Mouse (Mus musculus) kidney, postnatal 0 days (tissue): ENCODE data around the gene Slco1c1. TPM values are rescaled to one million over a fixed set of nuclear protein-coding genes. Genes with fewer than 3 reads are reported as not detected.

Experiments
- ATAC-seq: fragments of 200-750 bp; cut with Nextera tagmentation; replicated peaks from 2 replicates; pipeline ENCODE4 v1.8.0; 2017; ENCODE audit warnings: low read depth, moderate number of reproducible peaks, moderate TSS enrichment, moderate library complexity; ENCODE audit not compliant: low FRiP score
- DNase-seq: peaks from one replicate; pipeline ENCODE4 v3.0.0-alpha.2; 2016; ENCODE audit warnings: low spot score
- H3K27ac ChIP-seq: fragments of 300-500 bp; sonication (generic); 2 replicates; pipeline ENCODE4 v1.5.1; 2014; ENCODE audit warnings: mild to moderate bottlenecking
- H3K27me3 ChIP-seq: fragments of 300-500 bp; sonication (generic); 2 replicates; pipeline ENCODE4 v1.6.1; 2014; ENCODE audit warnings: low read length, mixed read lengths; ENCODE audit not compliant: insufficient read depth
- H3K36me3 ChIP-seq: fragments of 300-500 bp; sonication (generic); 2 replicates; pipeline ENCODE4 v1.6.1; 2014; ENCODE audit warnings: low read length, mixed read lengths; ENCODE audit not compliant: insufficient read depth
- H3K4me1 ChIP-seq: fragments of 300-500 bp; sonication (generic); replicated peaks from 2 replicates; pipeline ENCODE4 v1.6.1; 2014; ENCODE audit warnings: antibody characterized with exemption, low read length, mixed read lengths; ENCODE audit not compliant: insufficient read depth
- H3K4me2 ChIP-seq: fragments of 300-500 bp; sonication (generic); 2 replicates; pipeline ENCODE4 v1.6.1; 2014; ENCODE audit warnings: mild to moderate bottlenecking, low read length, moderate library complexity, mixed read lengths
- H3K4me3 ChIP-seq: fragments of 300-500 bp; sonication (generic); replicated peaks from 2 replicates; pipeline ENCODE4 v1.5.1; 2014; ENCODE audit warnings: low read depth, low read length
- H3K9ac ChIP-seq: fragments of 300-500 bp; sonication (generic); 2 replicates; pipeline ENCODE4 v1.6.1; 2014; ENCODE audit warnings: low read depth, low read length
- H3K9me3 ChIP-seq: fragments of 300-500 bp; sonication (generic); replicated peaks from 2 replicates; pipeline ENCODE4 v1.6.1; 2016; ENCODE audit warnings: low read length, inconsistent platforms, mixed read lengths
- CTCF ChIP-seq: IDR thresholded peaks from 2 replicates; pipeline ENCODE4 v1.5.1; 2016; ENCODE audit warnings: antibody characterized with exemption, low read depth, mild to moderate bottlenecking, moderate library complexity
- WGBS: fragments of 180-500 bp; shearing (Covaris S2); extraction: QIAGEN DNeasy Blood & Tissue Kit; methylation state at CpG from one replicate; pipeline ENCODE4 v1.1.7; 2014; 5-methylcytosine and 5-hydroxymethylcytosine counted together
- polyA plus RNA-seq: library from polyadenylated mRNA; unstranded; fragments of >200 nt; fragmentation: Nextera tagmentation; extraction: Ambion mirVana; gene quantifications from 2 replicates; pipeline ENCODE4 v1.2.1, GENCODE M21; 2015

The Slco1c1 gene
- polyA plus RNA-seq: 0.05 and 0.13 TPM in 2 replicates

- Histone ChIP-seq H3K9me3 (no peaks in the 10 kb centered on the region), H3K4me2 (no peak within 1 kb of the TSS), H3K36me3 (no peaks in the 10 kb centered on the region), H3K27me3 (no peaks in the 10 kb centered on the region), H3K4me3 (no peak within 1 kb of the TSS), H3K9ac (no peak within 1 kb of the TSS), H3K4me1 (no peaks in the 10 kb centered on the region), H3K27ac (no peak within 1 kb of the TSS)
- TF ChIP-seq CTCF: no peak
- ATAC-seq: no peak
- DNase-seq: no peak
- WGBS: 42% methylated on average over 2 of the region's 2 CpGs
Measured at GRCm38 (mm10) chr6:141523747-141524640, at the start of gene Slco1c1. TSS of gene Slco1c1 (plus strand) at chr6:141524368.

- Histone ChIP-seq H3K9ac (no peak overlapping the region), H3K27me3 (no peaks in the 10 kb centered on the region), H3K36me3 (no peaks in the 10 kb centered on the region), H3K4me1 (no peaks in the 10 kb centered on the region), H3K27ac (no peak overlapping the region), H3K4me2 (no peak overlapping the region), H3K4me3 (no peak overlapping the region), H3K9me3 (no peaks in the 10 kb centered on the region)
- TF ChIP-seq CTCF: no peak
- WGBS: 38% methylated on average over 3 of the region's 3 CpGs
- DNase-seq: peak; percentile 39
- no peak for ATAC-seq
Measured at GRCm38 (mm10) chr6:141474696-141475095, 49.5 kb upstream of the Slco1c1 start.

- Histone ChIP-seq H3K27me3 (no peaks in the 10 kb centered on the region), H3K4me2 (no peak overlapping the region), H3K36me3 (no peaks in the 10 kb centered on the region), H3K9ac (no peak overlapping the region), H3K4me3 (no peak overlapping the region), H3K9me3 (no peaks in the 10 kb centered on the region), H3K4me1 (0 out of 2 replicates have a peak, but pooled peaks cover 7% of the 10 kb centered on the region), H3K27ac (no peak overlapping the region)
- DNase-seq (peak; percentile 35), ATAC-seq (no peak)
- no peak for TF ChIP-seq CTCF
- 47% methylated on average over 10 of the region's 10 CpGs for WGBS
Measured at GRCm38 (mm10) chr6:141485302-141486021, 38.7 kb upstream of the Slco1c1 start.

- peak; percentile 71 for TF ChIP-seq CTCF
- no peaks in the 10 kb centered on the region for H3K27me3 ChIP-seq
- H3K4me1 ChIP-seq: 0 out of 2 replicates have a peak, but pooled peaks cover 7% of the 10 kb centered on the region
- H3K36me3 ChIP-seq: no peaks in the 10 kb centered on the region
- H3K4me2 ChIP-seq: no peak overlapping the region
- H3K4me3 ChIP-seq: no peak overlapping the region
- no peak overlapping the region for H3K27ac ChIP-seq
- H3K9me3 ChIP-seq: no peaks in the 10 kb centered on the region
- 77% methylated on average over 7 of the region's 7 CpGs for WGBS
- DNase-seq (peak; percentile 71), ATAC-seq (0 out of 2 replicates have a peak, but pooled peaks have one; percentile 37)
- H3K9ac ChIP-seq: no peak overlapping the region
Measured at GRCm38 (mm10) chr6:141487266-141487665, 36.9 kb upstream of the Slco1c1 start.

GRCm38 (mm10) chr6:141488619-141489018 lies 35.5 kb upstream of the Slco1c1 start:
- Histone ChIP-seq H3K4me1 (0 out of 2 replicates have a peak, but pooled peaks cover 7% of the 10 kb centered on the region), H3K4me2 (no peak overlapping the region), H3K9me3 (no peaks in the 10 kb centered on the region), H3K4me3 (no peak overlapping the region), H3K9ac (no peak overlapping the region), H3K27me3 (no peaks in the 10 kb centered on the region), H3K36me3 (no peaks in the 10 kb centered on the region), H3K27ac (no peak overlapping the region)
- 16% methylated on average over 11 of the region's 11 CpGs for WGBS
- peak; percentile 70; the same call in 1 of the 2 replicates for ATAC-seq
- peak; percentile 79 for TF ChIP-seq CTCF
- peak; percentile 71 for DNase-seq

- Histone ChIP-seq H3K27ac (no peak overlapping the region), H3K9ac (no peak overlapping the region), H3K4me2 (no peak overlapping the region), H3K36me3 (no peaks in the 10 kb centered on the region; the same call in 1 of the 2 replicates), H3K4me1 (no peaks in the 10 kb centered on the region), H3K4me3 (no peak overlapping the region), H3K9me3 (no peaks in the 10 kb centered on the region), H3K27me3 (no peaks in the 10 kb centered on the region)
- ATAC-seq: no peak
- no peak for DNase-seq
- 85% methylated on average over 4 of the region's 4 CpGs for WGBS
- no peak for TF ChIP-seq CTCF
Measured at GRCm38 (mm10) chr6:141494909-141495308, 29.3 kb upstream of the Slco1c1 start.
